Mouse (Mus musculus): ENCODE results near the gene Kansl1.
A peak's percentile ranks its signal among the peaks of the same experiment; 100 is the strongest.

Kansl1 gene

GRCm38 (mm10) chr11:104309377-104310225 lies 159.1 kb downstream of the Kansl1 start:
- no peak for DNase-seq (ENCODE audit: low read depth)

GRCm38 (mm10) chr11:104307136-104307535 lies 161.5 kb downstream of the Kansl1 start:
- no peak for DNase-seq (ENCODE audit: low read depth)

GRCm38 (mm10) chr11:104306483-104306882 lies 162.2 kb downstream of the Kansl1 start:
- DNase-seq (ENCODE audit: low read depth) = no peak

GRCm38 (mm10) chr11:104305711-104306110 lies 162.9 kb downstream of the Kansl1 start:
- no peak for DNase-seq (ENCODE audit: low read depth)

GRCm38 (mm10) chr11:104303088-104303960 lies 165.3 kb downstream of the Kansl1 start:
- peak; percentile 63 for DNase-seq (ENCODE audit: low read depth)

DNA sequence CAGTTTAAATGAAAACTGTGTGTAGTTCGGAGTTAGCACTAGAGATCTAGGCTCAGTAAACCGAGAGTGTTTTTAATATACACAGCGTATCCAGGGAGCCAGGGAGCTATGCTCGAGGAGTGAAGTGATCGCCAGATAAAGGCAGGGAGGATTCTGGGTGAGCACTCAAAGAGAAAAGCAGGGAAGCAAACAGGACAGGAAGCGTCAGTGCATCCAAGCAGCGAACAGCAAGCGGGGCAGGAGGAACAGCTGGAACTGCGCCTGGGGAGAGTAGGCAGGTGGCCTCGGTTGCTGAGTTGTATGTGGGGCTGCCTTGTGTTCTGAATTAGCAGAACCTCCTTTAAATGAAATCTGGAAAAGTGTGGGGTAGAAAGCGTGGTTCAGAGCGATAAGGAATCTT lies 166.0 kb downstream of the Kansl1 start:
- no peak for DNase-seq (ENCODE audit: low read depth)

DNA sequence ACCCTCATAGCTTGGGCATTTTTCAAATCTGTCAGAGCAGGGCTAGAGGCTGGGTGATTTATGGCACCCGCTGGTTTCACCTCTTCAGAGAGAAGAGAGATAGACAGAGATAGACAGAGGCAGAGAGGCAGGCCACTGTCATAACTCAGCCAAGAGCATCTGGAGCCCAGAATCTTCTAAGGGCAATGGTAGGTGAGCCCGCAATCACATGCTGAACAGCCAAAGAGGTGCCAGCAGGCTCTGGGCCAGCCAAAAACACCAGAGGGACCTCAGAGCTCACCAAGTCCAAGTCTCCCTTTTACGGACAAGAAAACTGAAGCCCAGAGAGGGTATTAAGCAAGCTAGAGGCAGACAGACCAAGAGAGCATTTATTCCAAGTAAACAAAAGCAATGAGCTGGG lies 171.0 kb downstream of the Kansl1 start:
- DNase-seq (ENCODE audit: low read depth) = no peak

GRCm38 (mm10) chr11:104295656-104296055 lies 173.0 kb downstream of the Kansl1 start:
- no peak for DNase-seq (ENCODE audit: low read depth)

- no peak for DNase-seq (ENCODE audit: low read depth)
These were observed 173.5 kb downstream of the Kansl1 start for GRCm38 (mm10) chr11:104295145-104295544.

DNA sequence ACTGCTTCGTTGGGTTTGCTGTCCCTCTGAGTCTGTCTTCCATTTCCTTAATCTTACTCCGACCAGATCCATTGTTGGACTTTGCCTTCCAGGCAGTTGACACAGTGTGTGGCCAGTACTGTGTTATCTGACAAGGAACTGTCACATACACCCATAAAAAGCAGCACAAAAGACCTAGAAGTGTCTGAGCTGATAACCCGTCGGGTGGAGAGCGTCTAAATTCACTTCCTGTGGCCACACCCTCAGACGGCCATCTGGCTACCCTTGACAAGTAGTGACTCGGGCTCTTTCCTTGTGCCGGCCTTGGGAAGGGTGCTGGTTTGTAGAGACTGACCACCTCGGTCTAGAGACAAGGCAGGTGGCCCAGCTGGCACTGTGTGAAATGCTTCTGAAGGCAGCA lies 175.4 kb downstream of the Kansl1 start:
- DNase-seq (ENCODE audit: low read depth) = no peak

- DNase-seq (ENCODE audit: low read depth) = no peak
These were observed 176.0 kb downstream of the Kansl1 start for GRCm38 (mm10) chr11:104292443-104293220.

GRCm38 (mm10) chr11:104289199-104290031 lies 179.2 kb downstream of the Kansl1 start:
- DNase-seq (ENCODE audit: low read depth) = peak; percentile 39

- no peak for DNase-seq (ENCODE audit: low read depth)
These were observed 179.8 kb downstream of the Kansl1 start for GRCm38 (mm10) chr11:104288835-104289198.

DNA sequence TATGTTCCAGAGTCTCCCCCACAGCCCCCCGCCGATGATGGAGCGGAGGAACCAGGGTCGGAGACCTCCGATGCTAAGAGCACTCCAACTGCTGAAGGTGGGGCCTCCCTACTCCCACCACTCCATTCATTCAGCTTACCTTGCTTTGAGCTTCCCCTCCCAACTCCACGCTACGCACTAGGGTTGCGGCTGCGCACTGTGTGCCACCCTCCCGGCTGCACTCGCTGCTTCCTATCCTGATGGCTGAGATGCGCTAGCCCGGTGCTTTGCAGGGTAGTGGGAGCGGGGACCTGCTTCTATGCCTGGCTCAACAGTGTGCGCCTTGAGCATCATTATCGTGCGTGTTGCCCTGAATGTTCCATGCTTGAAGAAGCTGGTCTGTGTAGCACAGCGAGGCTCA lies 181.5 kb downstream of the Kansl1 start:
- no peak for DNase-seq (ENCODE audit: low read depth)

All from fibroblast of lung, adult 2 months (primary cell).